In the genomic region with DNA sequence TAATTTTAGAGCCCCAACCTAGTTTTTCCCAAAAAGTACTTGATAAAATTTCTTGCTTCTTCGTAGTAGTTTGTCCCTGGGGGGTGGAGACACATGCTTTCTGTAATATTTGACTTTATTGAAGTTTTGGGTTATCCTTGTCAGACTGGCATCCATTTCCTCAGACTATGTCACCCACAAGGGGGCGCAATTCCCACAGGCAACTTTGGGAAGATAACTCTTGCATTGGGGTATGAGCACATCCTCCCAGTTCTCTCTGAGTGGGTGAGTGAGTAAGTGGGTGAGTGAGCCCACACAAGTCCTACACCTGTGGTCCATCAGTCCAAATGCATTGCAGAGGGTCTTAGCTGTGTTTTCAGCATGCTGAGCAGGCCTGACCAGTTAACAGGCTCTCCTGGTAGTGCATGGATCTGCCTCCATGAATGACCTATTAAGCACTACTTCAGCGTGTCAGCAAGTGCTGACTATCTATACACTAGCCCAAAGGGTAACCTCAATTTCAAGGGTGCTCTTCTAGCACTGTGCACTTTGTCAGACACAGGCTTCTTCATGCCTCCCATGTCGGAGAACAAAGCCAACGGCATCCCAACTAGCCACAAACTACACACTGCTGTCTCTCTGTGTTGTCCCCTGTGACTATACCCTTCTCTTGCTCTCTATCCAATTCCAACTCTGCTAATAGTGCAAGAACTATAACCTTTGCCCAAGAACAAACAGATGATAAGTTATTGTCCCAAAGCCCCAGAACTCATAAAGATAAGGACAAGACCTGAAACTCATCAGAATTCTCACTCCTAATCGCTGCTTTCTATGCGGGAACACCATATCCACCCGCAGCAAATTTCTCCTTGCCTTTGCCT, we compare ENCODE assay signal across 9 mouse cellular contexts.
DNase-seq lines count a peak whose midpoint lies in the region; TF ChIP-seq lines count a peak whose summit lies in the region.
"Had no signal": no experiment of that assay in that cellular context is flagged by ENCODE, and none has a peak within 500 bp of the region (broad histone marks: within the 10 kb centered on the region; RNA-seq: fewer than 3 reads in every experiment).

No protein-coding gene starts in this region.

- intact Hi-C loops in left cerebral cortex, postnatal 4 days (cut with DNase I), result no loop called here

- H3K27ac ChIP-seq in ES-E14 (ENCODE audit: insufficient read depth, low read depth, low read length, poor library complexity, severe bottlenecking), result no peak overlapping the region
- H3K27ac ChIP-seq in limb, embryonic 10.5 days, result no peak overlapping the region
- H3K27ac ChIP-seq: lung, embryonic 15.5 days; stomach, embryonic 15.5 days had no signal

- H3K9me3 ChIP-seq in ES-E14 (ENCODE audit: control insufficient read depth, insufficient read depth, low read depth, low read length), result no peaks in the 10 kb centered on the region
- H3K9me3 ChIP-seq in limb, embryonic 10.5 days (replicated peaks), result no peaks in the 10 kb centered on the region
- H3K9me3 ChIP-seq: lung, embryonic 15.5 days; stomach, embryonic 15.5 days had no signal

- peaks cover 0 to 2% of the 10 kb centered on the region in 2 experiments; a peak in 1 of 4 replicates for H3K4me1 ChIP-seq in ES-E14 (ENCODE audit: control insufficient read depth in 2 of 2, insufficient read depth in 2 of 2, low read length in 2 of 2, poor library complexity in 1 of 2)
- H3K4me1 ChIP-seq in limb, embryonic 10.5 days, result no peaks in the 10 kb centered on the region
- H3K4me1 ChIP-seq: lung, embryonic 15.5 days; stomach, embryonic 15.5 days had no signal

- in situ Hi-C loops in ES-E14 (cut with MboI; ENCODE audit: low sequenced_read_pairs in 2 of 2, unreplicated experiment in 2 of 2), result no loop called here

- no peak overlapping the region for H3K9ac ChIP-seq in ES-E14 (ENCODE audit: insufficient read depth, low read depth, low read length, poor library complexity, severe bottlenecking)
- H3K9ac ChIP-seq: lung, embryonic 15.5 days; stomach, embryonic 15.5 days had no signal

- 79% methylated on average over 8 of the region's 8 CpGs for WGBS in limb, embryonic 10.5 days

- H3K36me3 ChIP-seq in ES-E14 (ENCODE audit: control insufficient read depth, insufficient read depth, low read length, poor library complexity, severe bottlenecking), result no peaks in the 10 kb centered on the region
- H3K36me3 ChIP-seq in limb, embryonic 10.5 days, result no peaks in the 10 kb centered on the region
- H3K36me3 ChIP-seq: lung, embryonic 15.5 days; stomach, embryonic 15.5 days had no signal

- peak; percentile 46 for DNase-seq in left cerebral cortex, postnatal 4 days
- DNase-seq in left cerebral cortex, adult 8-10 months (ENCODE audit: low spot score in 2 of 2), result no peak
- DNase-seq in ES-E14 (ENCODE audit: low read depth, low spot score), result no peak
- DNase-seq in adrenal gland, adult 18-20 months (ENCODE audit: low spot score in 2 of 2), result peak; percentile 64 to 68
- DNase-seq in forelimb bud, embryonic 11.5 days (ENCODE audit: low read depth, low spot score), result peak; percentile 32
- peak; percentile 64 for DNase-seq in limb, embryonic 10.5 days (ENCODE audit: low spot score)
- peak; percentile 9 to 13 for DNase-seq in thymus, postnatal 36 days

- no peak overlapping the region for H3K4me3 ChIP-seq in ES-E14 (ENCODE audit: insufficient read depth in 1 of 2, low read depth in 1 of 2, low read length in 2 of 2, poor library complexity in 1 of 2, severe bottlenecking in 1 of 2)
- no peak overlapping the region for H3K4me3 ChIP-seq in limb, embryonic 10.5 days
- H3K4me3 ChIP-seq: lung, embryonic 15.5 days; stomach, embryonic 15.5 days had no signal

- H3K27me3 ChIP-seq in limb, embryonic 10.5 days (ENCODE audit: low read depth, poor library complexity, severe bottlenecking), result peaks cover 12% of the 10 kb centered on the region; the same call in 1 of the 2 replicates
- H3K27me3 ChIP-seq: lung, embryonic 15.5 days; stomach, embryonic 15.5 days had no signal

TF ChIP-seq in ES-E14, 5 proteins besides CTCF, POLR2A, EP300 and RAD21:
- no peak for TF ChIP-seq MAFK (IDR thresholded peaks at IDR 0.05; ENCODE audit: insufficient read depth, low read depth, low read length)
- TF ChIP-seq ZC3H11A (IDR thresholded peaks at IDR 0.05; ENCODE audit: borderline replicate concordance, low read depth, low read length), result peak; percentile 19; the same call in 1 of the 2 replicates

Comparison
In these comparisons a context has a peak if more than half of its experiments do, and no peak if none do; other contexts are left out.
1. DNase-seq: peak in left cerebral cortex, postnatal 4 days (single experiment), adrenal gland, adult 18-20 months (2 of 2), forelimb bud, embryonic 11.5 days (single experiment), limb, embryonic 10.5 days (single experiment) and thymus, postnatal 36 days (2 of 2); none in left cerebral cortex, adult 8-10 months (0 of 2) and ES-E14 (single experiment).